Mouse (Mus musculus) layer of hippocampus, postnatal 25 days (tissue): ENCODE measurements at regions not wholly inside any gene's neighbourhood (a gene's known extent, or its start where the extent isn't known, plus 50 kb on each side); places are given as distances from the start of the nearest gene placed in this dataset.
A peak's percentile ranks its signal among the peaks of the same experiment; 100 is the strongest.
"Not testable (repeated sequence)": the region's sequence is repeated elsewhere in the genome, so short reads cannot be mapped to it uniquely, and the experiment has no call there.

Experiments
- DNase-seq, 2 experiments: peaks; one replicate each; pipeline ENCODE4 v3.0.0; 2022; ENCODE audit warnings: mixed read lengths in 2 of 2, low spot score in 1 of 2; ENCODE audit errors: extremely low spot score in 1 of 2

- not testable (repeated sequence) for DNase-seq
Measured at GRCm38 (mm10) chr12:3188734-3189275, 121.0 kb downstream of the Rab10 start.

DNA sequence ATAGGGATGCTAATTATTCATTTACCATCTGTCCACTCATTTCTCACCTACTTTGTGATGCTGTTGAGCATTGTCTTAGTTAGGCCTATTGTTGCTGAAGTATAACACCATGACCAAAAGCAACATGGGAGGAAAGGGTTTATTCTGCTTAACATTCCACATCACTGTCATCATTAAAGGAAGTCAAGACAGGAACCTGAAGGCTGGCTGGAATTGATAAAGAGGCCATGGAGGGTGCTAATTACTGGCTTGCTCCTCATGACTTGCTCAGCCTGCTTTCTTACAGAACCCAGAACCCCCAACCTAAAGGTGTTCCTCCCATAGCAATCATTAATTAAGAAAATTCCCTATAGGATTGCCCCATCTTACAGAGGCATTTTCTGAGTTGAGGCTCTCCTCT, 121.6 kb downstream of the Rab10 start:
- DNase-seq, result no peak

GRCm38 (mm10) chr12:3173325-3173724, 136.4 kb downstream of the Rab10 start:
- DNase-seq, result no peak

- DNase-seq, result not testable (repeated sequence)
Measured at GRCm38 (mm10) chr12:3169705-3170287, 140.0 kb downstream of the Rab10 start.

DNA sequence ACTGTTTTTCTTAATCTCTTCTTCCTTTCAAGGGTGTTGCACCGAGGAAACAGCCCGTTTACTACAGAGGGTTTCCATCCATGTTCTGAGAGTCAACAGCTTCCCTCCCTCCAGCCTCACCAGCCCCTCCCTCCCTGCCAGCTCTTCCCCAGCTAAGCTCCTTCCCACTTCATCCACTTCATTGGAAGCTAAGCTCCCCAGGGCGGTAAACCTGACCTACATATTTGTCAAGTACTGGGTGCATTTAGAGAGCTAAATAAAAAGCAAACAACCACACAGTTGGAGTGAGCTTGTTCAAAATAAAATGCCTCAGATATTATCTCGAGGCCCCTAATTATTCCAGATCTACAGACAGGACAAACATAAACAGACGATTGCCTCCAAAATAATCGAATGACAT, 148.1 kb downstream of the Rab10 start:
- not testable (repeated sequence) for DNase-seq

- DNase-seq, result not testable (repeated sequence)
Measured at GRCm38 (mm10) chr12:3158771-3159170, 151.0 kb downstream of the Rab10 start.

DNA sequence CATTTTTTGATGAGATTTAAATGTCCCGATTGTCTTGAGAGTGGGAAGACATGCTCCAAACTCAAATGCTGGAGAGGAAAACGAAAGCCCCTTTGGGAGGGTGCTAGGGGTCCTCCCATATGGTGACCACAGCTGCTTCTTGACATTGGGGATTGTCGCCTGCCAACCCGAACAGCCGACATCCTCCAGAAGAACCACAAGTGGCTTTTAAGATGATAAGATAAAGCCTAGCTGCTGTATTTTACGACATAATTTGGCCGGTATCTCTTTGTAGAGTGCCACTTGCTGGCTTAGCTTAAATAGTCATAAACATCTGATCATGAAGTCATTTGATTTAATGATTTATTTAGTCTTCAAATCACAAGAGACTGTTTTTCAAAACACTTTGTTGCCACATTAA, 156.1 kb downstream of the Rab10 start:
- DNase-seq, result not testable (repeated sequence)

DNA sequence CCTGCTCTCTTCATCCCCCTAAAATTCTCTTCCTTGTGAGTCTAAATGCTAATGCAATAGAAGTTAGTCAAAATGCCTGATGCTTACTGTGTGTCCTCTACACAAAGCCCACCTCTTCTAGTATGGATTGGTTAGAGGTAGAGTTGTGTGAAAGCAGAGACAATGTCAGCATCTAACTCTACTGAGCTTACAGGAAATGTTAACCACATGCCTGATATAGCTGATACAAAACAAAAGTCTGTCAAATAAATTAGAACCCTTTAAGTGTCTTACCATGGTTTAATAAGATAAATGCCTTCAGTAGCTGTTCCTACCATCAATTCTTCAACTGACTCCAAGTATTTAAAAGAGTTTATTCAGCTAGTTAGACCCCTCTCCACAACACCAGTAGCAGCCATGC, 177.2 kb downstream of the Rab10 start:
- not testable (repeated sequence) for DNase-seq

- not testable (repeated sequence) for DNase-seq
Measured at GRCm38 (mm10) chr12:3131149-3131751, 178.5 kb downstream of the Rab10 start.

- not testable (repeated sequence) for DNase-seq
Measured at GRCm38 (mm10) chr12:3127336-3127735, 182.4 kb downstream of the Rab10 start.

GRCm38 (mm10) chr12:3124036-3124435, 185.7 kb downstream of the Rab10 start:
- DNase-seq, result no peak

GRCm38 (mm10) chr12:3110589-3110988, 199.2 kb downstream of the Rab10 start:
- DNase-seq, result not testable (repeated sequence)

DNA sequence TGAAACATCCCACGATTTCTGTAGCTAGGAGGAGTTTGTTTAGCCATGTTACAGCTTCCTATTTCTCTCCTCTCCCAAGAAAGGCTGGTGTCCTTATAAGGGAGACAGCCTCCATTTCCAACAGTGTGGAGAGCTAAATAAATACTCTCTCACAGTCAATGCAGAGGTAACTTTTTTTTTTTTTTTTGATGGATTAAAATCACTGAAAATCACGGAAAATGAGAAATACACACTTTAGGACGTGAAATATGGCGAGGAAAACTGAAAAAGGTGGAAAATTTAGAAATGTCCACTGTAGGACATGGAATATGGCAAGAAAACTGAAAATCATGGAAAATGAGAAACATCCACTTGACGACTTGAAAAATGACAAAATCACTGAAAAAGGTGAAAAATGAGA, 200.1 kb downstream of the Rab10 start:
- peak in 1 of 2 experiments; percentile 26 for DNase-seq

DNA sequence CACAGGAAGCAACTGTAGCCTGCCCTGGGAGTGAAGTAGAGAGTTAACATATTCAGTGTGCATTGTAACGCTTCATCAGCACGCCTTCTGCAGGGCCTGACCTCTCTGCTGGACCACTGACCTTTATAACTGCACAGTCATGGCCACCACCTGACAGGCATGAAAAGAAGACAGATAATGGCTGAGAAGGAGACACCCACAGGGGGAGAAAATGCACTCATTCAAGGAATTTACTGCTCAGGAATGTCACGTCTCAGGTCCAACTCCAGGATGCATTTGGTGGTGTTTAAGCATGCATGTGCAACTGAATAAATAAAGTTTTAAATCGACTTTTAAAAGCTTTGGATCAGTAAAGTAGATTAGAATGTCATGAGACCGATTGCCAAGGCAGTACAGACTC, 207.8 kb downstream of the Rab10 start:
- DNase-seq, result not testable (repeated sequence)

DNA sequence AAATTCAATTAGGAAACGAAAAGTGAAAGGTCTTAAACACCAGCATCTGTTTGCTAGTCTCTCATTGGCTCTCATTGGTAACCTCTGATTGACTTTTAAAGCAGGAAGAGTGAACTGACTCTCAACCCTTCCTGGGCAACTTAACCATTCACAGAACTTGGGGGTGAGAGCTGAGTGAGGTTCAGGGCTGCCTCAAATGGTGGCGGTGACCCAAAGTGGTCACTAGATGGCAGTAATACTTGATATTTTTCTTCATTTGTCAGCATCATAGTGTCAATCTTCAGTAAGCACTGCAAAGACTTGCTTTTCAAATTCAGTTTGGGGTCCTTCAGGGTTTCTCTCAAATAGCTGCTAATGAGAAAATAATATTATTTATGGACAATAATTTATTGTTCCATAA, 211.6 kb downstream of the Rab10 start:
- DNase-seq, result peak; percentile 18 to 69

- no peak for DNase-seq
Measured at GRCm38 (mm10) chr12:3094509-3094908, 215.3 kb downstream of the Rab10 start.

DNA sequence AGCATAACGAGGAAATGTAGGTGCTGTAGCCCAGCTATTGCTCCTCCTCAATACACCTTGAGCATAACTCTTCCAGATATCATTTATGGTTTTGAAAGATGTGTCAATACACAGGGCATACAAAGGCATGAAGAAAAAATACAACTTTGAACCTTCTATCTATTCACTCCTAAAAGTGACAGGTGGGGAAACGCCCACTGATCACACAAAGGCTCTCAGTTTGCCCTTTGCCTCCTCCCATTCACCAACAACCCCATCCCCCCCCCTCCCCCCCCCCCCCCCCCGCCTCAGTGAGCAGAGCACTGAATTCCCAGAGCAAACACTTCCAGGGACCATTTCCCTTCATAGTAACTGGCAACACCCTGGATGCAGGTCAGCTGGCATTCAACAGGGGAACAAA, 216.8 kb downstream of the Rab10 start:
- not testable (repeated sequence) for DNase-seq

DNA sequence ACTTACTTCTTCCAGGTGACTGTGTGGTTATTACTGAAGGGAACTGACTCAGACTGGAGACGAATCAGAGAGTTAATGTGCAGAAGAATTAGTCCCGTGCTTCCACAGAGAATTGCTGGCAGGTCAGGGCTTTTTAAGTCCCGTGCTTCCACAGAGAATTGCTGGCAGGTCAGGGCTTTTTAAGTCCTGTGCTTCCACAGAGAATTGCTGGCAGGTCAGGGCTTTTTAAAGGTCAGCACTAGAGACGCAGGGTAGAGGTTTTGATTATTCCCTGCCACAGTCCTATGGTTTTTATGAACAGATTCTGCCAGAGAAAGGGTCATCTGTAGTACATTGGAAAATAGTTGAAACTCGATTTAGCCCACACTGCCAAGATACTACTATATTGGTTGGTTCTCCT, 260.2 kb downstream of the Rab10 start:
- not testable (repeated sequence) for DNase-seq

GRCm38 (mm10) chr12:3018446-3018845, 291.3 kb downstream of the Rab10 start:
- not testable (repeated sequence) for DNase-seq

GRCm38 (mm10) chr12:3016777-3017176, 293.0 kb downstream of the Rab10 start:
- DNase-seq, result not testable (repeated sequence)
